Mouse (Mus musculus) liver, embryonic 11.5 days (tissue): Measurements from ENCODE around the gene Matk. TPM values are rescaled to one million over a fixed set of nuclear protein-coding genes. Genes with fewer than 3 reads are reported as not detected.

ENCODE experiments used
- ATAC-seq: fragments of 200-750 bp; cut with Nextera tagmentation; replicated peaks from 2 replicates; pipeline ENCODE4 v1.8.0; 2017; ENCODE audit warnings: moderate number of reproducible peaks, mild to moderate bottlenecking, moderate TSS enrichment, moderate library complexity; ENCODE audit not compliant: low FRiP score
- DNase-seq: peaks from one replicate; pipeline ENCODE4 v3.0.0-alpha.2; 2017; ENCODE audit warnings: low spot score
- H3K27ac ChIP-seq: fragments of 300-500 bp; sonication (generic); 2 replicates; pipeline ENCODE4 v1.5.1; 2014; ENCODE audit warnings: mild to moderate bottlenecking, low read depth, low read length, control low read depth
- H3K27me3 ChIP-seq: fragments of 300-500 bp; sonication (generic); replicated peaks from 2 replicates; pipeline ENCODE4 v1.6.1; 2014; ENCODE audit warnings: low read length, mixed read lengths; ENCODE audit not compliant: control insufficient read depth, insufficient read depth
- H3K36me3 ChIP-seq: fragments of 300-500 bp; sonication (generic); 2 replicates; pipeline ENCODE4 v1.6.1; 2014; ENCODE audit warnings: mild to moderate bottlenecking, low read length, moderate library complexity, mixed read lengths; ENCODE audit not compliant: control insufficient read depth, insufficient read depth
- H3K4me1 ChIP-seq: fragments of 300-500 bp; sonication (generic); replicated peaks from 2 replicates; pipeline ENCODE4 v1.6.1; 2014; ENCODE audit warnings: low read length, mixed read lengths; ENCODE audit not compliant: control insufficient read depth, insufficient read depth
- H3K4me2 ChIP-seq: fragments of 300-500 bp; sonication (generic); 2 replicates; pipeline ENCODE4 v1.6.1; 2014; ENCODE audit warnings: mild to moderate bottlenecking, control low read depth, moderate library complexity
- H3K4me3 ChIP-seq: fragments of 300-500 bp; sonication (generic); 2 replicates; pipeline ENCODE4 v1.5.1; 2014; ENCODE audit warnings: low read depth, low read length, control low read depth
- H3K9ac ChIP-seq: fragments of 300-500 bp; sonication (generic); 2 replicates; pipeline ENCODE4 v1.6.1; 2014; ENCODE audit warnings: low read depth, low read length, control low read depth
- H3K9me3 ChIP-seq: fragments of 300-500 bp; sonication (generic); 2 replicates; pipeline ENCODE4 v1.6.1; 2016; ENCODE audit warnings: low read length, inconsistent platforms, mixed read lengths; ENCODE audit not compliant: control insufficient read depth
- WGBS: fragments of 180-500 bp; shearing (Covaris S2); extraction: QIAGEN DNeasy Blood & Tissue Kit; methylation state at CpG from one replicate; pipeline ENCODE4 v1.1.7; 2014; 5-methylcytosine and 5-hydroxymethylcytosine counted together
- polyA plus RNA-seq: library from polyadenylated mRNA; unstranded; fragments of >200 nt; fragmentation: Nextera tagmentation; extraction: Ambion mirVana; gene quantifications from 2 replicates; pipeline ENCODE4 v1.2.1, GENCODE M21; 2014

The Matk gene
- polyA plus RNA-seq, 1 experiment from 2014 or later, result 2.1 TPM

DNA sequence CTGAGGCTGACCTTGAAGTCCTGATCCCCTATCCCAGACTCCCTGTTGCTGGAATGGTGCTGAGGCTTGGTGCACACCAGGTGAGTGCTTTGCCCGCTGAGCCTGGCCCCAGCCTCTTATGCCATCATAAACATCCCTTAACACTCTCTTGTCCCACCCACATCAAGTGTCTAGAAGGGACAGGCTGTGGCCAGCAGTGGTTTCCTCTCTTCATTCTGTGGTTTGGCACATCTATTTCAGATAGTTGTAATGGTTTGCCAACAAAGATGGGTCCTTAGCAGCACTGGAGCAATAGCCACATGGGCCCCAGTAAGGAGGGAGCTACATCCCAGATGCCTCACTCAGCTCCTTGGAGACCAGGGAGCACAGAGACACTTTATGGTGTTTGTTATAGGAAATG, 2.2 kb downstream of the Matk start:
- 34% methylated on average over 1 of the region's 1 CpGs for WGBS
- no peak for ATAC-seq
- H3K4me1 ChIP-seq, result peaks cover 10% of the 10 kb centered on the region

DNA sequence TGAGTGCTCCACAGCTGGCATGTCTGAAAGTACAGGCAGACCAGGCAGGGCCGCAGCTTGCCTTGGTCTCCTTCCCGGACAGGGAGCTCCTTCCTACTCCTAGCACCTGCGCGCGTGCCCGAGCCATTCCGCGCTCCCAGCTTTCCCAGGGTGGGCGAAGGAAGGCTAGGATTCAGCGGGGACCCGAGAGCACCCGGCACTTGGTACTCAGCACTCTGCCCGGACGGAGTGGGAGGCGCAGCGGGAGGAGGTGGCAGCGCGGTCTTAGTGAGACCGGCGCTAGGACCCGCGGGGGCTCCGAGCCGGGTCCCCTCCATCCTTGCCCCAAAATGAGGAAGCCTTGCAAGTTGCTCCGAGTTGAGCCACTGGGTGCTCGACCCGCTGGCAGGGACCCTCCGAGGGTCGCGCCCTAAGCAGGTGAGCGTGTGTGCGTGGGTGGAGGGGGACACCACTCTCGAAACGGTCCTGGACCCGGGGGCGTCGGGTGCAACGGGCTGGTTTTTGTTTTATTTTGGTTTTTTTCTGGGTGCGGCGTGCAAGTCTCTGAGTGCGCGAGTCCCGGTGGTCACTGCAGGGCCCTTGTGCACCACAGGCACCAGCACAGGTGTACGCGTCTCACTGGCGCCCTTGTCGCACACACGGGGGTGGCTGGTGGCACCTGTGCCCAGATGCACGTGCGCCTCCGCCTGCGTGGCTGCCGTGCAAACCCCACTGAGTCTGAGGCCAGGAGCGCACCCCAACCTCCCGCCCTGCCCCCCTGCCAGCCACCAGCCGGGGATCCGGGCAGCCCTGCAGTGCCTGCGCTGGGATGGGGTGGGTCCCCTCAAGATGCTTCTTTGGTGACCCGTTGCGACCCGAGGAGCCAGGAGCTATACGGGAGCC, 4.7 kb downstream of the Matk start:
- no peak overlapping the region for H3K27ac ChIP-seq
- H3K4me2 ChIP-seq, result peak overlapping the region; percentile 63
- 0 out of 2 replicates have a peak overlapping the region, but pooled peaks have one; percentile 26 for H3K9ac ChIP-seq
- H3K9me3 ChIP-seq, result no peaks in the 10 kb centered on the region
- ATAC-seq (no peak), DNase-seq (no peak)
- WGBS, result 3% methylated on average over 62 of the region's 62 CpGs
- H3K4me1 ChIP-seq, result peaks cover 10% of the 10 kb centered on the region
- H3K4me3 ChIP-seq, result peak overlapping the region; percentile 43
- peaks cover 4% of the 10 kb centered on the region; the same call in 1 of the 2 replicates for H3K36me3 ChIP-seq
- H3K27me3 ChIP-seq, result peaks cover 74% of the 10 kb centered on the region

More for the DNA sequence above, 2.2 kb downstream of the Matk start:
- no peak for DNase-seq
- no peaks in the 10 kb centered on the region for H3K36me3 ChIP-seq
- no peak overlapping the region for H3K27ac ChIP-seq
- H3K9ac ChIP-seq, result no peak overlapping the region
- no peak overlapping the region for H3K4me3 ChIP-seq
- H3K4me2 ChIP-seq, result no peak overlapping the region
- H3K9me3 ChIP-seq, result no peaks in the 10 kb centered on the region
- H3K27me3 ChIP-seq, result peaks cover 87% of the 10 kb centered on the region

DNA sequence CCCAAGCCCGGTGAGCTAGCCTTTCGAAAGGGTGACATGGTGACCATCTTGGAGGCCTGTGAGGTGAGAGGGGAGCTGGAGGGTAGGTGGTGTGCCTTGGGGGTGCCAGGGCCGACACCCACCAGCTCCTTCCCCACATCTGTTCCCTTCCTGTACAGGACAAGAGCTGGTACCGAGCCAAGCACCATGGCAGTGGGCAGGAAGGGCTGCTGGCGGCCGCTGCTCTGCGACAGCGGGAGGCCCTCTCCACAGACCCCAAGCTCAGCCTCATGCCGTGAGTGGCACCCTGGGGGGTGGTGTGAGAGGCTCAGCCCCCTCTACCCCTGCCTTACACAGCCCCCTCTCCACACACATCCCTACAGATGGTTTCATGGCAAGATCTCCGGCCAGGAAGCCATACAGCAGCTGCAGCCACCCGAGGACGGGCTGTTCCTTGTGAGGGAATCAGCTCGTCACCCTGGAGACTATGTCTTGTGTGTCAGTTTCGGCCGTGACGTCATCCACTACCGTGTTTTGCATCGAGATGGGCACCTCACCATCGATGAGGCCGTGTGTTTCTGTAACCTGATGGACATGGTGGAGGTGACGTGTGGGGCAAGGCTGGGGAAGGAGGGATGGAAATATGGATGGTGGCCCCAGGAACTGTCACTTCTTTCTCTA, 6.6 kb downstream of the Matk start:
- ATAC-seq (no peak), DNase-seq (no peak)
- H3K27me3 ChIP-seq, result peaks cover 54% of the 10 kb centered on the region

DNA sequence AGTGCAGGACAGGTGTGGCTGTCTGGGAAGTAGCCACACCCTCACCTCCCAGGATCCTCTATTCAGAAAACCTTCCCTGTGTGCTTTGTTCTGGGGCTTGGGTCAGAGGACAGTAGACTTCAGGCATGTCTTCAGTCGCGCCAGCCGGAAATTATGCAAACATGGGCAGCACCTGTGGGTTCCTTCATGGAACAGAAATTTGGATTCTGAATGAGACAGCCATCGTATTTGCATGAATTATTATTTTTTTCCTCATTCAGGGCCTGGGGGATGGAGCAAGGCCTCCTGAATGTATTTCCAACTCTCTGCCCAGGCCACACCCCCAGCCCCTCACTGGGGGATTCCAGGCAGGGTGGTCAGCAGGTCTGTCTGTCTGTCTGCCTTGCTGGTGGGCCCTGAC, 8.3 kb downstream of the Matk start:
- ATAC-seq (no peak), DNase-seq (no peak)
- Histone ChIP-seq H3K36me3 (peaks cover 23% of the 10 kb centered on the region), H3K27me3 (peaks cover 45% of the 10 kb centered on the region), H3K4me2 (no peak overlapping the region), H3K4me3 (no peak overlapping the region), H3K4me1 (peaks cover 14% of the 10 kb centered on the region), H3K9me3 (no peaks in the 10 kb centered on the region), H3K9ac (no peak overlapping the region), H3K27ac (no peak overlapping the region)
- WGBS, result 84% methylated on average over 4 of the region's 4 CpGs

More for the DNA sequence above, 6.6 kb downstream of the Matk start:
- peaks cover 10% of the 10 kb centered on the region for H3K4me1 ChIP-seq
- 43% methylated on average over 21 of the region's 21 CpGs for WGBS
- H3K4me2 ChIP-seq, result no peak overlapping the region
- H3K4me3 ChIP-seq, result no peak overlapping the region
- H3K27ac ChIP-seq, result no peak overlapping the region
- peaks cover 14% of the 10 kb centered on the region for H3K36me3 ChIP-seq
- no peak overlapping the region for H3K9ac ChIP-seq
- H3K9me3 ChIP-seq, result no peaks in the 10 kb centered on the region

DNA sequence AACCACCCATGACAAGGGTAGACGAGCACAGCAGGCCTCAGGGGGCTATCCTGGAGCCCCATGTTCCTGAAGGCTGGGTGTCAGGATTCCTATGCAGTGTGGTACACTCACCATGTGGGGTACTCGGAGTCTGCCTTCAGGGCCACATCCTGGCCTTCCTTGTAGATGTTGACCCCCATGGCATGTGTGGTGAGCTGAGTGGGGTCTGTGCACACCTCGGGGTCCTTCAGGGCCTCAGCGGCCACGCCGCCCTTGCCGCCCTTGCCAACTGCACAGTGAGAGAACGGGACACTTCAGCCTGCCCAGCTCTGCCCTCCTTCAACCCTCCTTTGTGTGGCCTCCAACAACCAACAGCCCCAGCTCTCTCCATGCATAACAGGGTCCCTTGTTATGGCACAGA, 12.8 kb downstream of the Matk start:
- no peak overlapping the region for H3K27ac ChIP-seq
- peaks cover 9% of the 10 kb centered on the region for H3K4me1 ChIP-seq
- peaks cover under 1% of the 10 kb centered on the region; the same call in 1 of the 2 replicates for H3K27me3 ChIP-seq
- peaks cover 27% of the 10 kb centered on the region for H3K36me3 ChIP-seq
- peak overlapping the region; percentile 69 for H3K4me3 ChIP-seq
- peak overlapping the region; percentile 82 for H3K4me2 ChIP-seq
- WGBS, result 93% methylated on average over 8 of the region's 8 CpGs
- H3K9ac ChIP-seq, result peak overlapping the region; percentile 80; the same call in 1 of the 2 replicates
- DNase-seq (no peak), ATAC-seq (no peak)
- H3K9me3 ChIP-seq, result no peaks in the 10 kb centered on the region

DNA sequence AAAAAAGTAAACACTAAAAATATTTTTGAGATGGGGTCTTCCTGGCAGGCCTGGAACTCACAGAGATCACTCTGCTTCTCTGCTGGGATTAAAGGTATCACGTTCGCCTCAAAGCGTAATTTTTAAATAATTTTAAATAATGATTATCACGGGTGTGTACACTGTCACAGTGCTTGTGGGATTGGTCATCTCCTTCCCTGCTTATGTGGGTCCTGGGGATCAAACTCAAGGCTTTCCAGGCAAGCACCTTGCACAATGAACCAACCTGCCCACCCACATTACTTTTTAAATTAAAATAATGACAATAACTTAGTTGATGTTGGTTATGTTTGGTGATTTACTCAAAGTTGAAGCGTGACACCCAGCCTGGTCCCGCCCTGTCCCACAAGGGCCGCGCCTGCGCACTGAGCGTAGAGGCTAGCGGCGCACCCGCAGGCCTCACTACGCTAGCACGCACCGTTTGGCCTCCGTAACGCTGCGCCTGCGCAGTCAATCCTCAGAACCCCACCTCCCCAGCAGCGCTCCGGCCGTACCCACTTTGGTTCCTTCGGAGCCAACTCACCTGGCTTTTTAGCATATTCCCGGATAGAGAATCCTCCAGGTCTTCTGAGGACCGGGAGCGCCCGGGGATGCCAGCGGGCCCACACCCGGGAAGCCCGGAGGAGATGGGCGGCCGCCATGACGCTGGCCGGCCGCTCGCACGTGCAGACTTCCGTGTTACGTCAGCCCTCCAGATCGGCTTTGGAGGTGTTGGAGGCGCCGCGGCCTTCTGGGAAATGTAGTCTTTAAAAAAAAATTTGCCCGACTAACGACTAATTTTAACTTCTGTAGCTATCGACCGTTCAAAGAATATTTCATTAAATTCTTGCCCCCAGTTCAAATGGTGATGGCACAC, 13.7 kb downstream of the Matk start, which contains the start of the genes Mrpl54 and Apba3:
Gene Mrpl54, minus strand, starts transcription at position 724 of the 895 bp plus-strand sequence.
Gene Apba3, plus strand, starts transcription at position 750 of the 895 bp plus-strand sequence.
- peak within 1 kb of the TSS; percentile 82 for H3K4me2 ChIP-seq
- peaks cover 32% of the 10 kb centered on the region for H3K36me3 ChIP-seq
- H3K4me3 ChIP-seq, result peak within 1 kb of the TSS; percentile 86
- under 1% methylated on average over 48 of the region's 48 CpGs for WGBS
- H3K9me3 ChIP-seq, result no peaks in the 10 kb centered on the region
- ATAC-seq, result peak; percentile 92
- H3K9ac ChIP-seq, result peak within 1 kb of the TSS; percentile 80
- no peaks in the 10 kb centered on the region for H3K27me3 ChIP-seq
- H3K27ac ChIP-seq, result peak within 1 kb of the TSS; percentile 72
- H3K4me1 ChIP-seq, result peaks cover 9% of the 10 kb centered on the region
- peak; percentile 95 for DNase-seq

DNA sequence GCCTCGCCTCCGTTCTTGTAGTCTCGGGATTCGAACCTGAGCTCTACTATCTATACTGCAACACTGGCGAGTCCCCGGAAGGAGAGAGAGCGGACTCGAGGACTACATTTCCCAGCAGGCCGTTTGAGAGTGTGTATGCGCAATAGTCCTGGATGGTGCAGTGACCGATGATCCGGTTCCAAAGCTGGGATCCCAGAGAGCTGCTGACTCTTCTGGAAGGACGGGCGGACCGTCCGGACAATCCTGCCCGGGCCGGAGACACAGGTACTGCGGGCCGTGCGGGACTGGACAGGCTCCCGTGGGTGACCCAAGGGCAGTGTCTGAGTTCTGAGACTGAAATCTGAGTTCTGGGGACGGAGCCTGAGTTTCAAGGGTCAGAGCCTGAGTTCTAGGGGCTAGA, 15.3 kb downstream of the Matk start:
- Histone ChIP-seq H3K9me3 (no peaks in the 10 kb centered on the region), H3K9ac (peak overlapping the region; percentile 71), H3K27ac (0 out of 2 replicates have a peak overlapping the region, but pooled peaks have one; percentile 1), H3K36me3 (peaks cover 41% of the 10 kb centered on the region), H3K27me3 (no peaks in the 10 kb centered on the region), H3K4me3 (peak overlapping the region; percentile 86), H3K4me2 (peak overlapping the region; percentile 82), H3K4me1 (peaks cover 9% of the 10 kb centered on the region)
- peak; percentile 74 for ATAC-seq
- WGBS, result 3% methylated on average over 23 of the region's 23 CpGs
- peak; percentile 77 for DNase-seq
